Mouse (Mus musculus) midbrain, postnatal 0 days (tissue): Measurements from ENCODE around the gene Ap4s1. TPM values are rescaled to one million over a fixed set of nuclear protein-coding genes. Genes with fewer than 3 reads are reported as not detected.

Experiments used
- ATAC-seq: fragments of 200-750 bp; cut with Nextera tagmentation; 2 replicates; pipeline ENCODE4 v1.8.0; 2017; ENCODE audit warnings: moderate number of reproducible peaks, mild to moderate bottlenecking, moderate TSS enrichment, moderate library complexity; ENCODE audit not compliant: low FRiP score
- DNase-seq: peaks from one replicate; pipeline ENCODE4 v3.0.0-alpha.2; 2015; ENCODE audit warnings: low spot score
- H3K27ac ChIP-seq: fragments of 300-500 bp; sonication (generic); 2 replicates; pipeline ENCODE4 v1.5.1; 2014; ENCODE audit warnings: low read depth, mild to moderate bottlenecking, low read length, mixed read lengths
- H3K27me3 ChIP-seq: fragments of 300-500 bp; sonication (generic); 2 replicates; pipeline ENCODE4 v1.6.1; 2014; ENCODE audit warnings: low read length, control low read depth, mixed read lengths; ENCODE audit not compliant: insufficient read depth
- H3K36me3 ChIP-seq: fragments of 300-500 bp; sonication (generic); 2 replicates; pipeline ENCODE4 v1.6.1; 2014; ENCODE audit warnings: low read length, control low read depth, mixed read lengths; ENCODE audit not compliant: insufficient read depth
- H3K4me1 ChIP-seq: fragments of 300-500 bp; sonication (generic); 2 replicates; pipeline ENCODE4 v1.6.1; 2014; ENCODE audit warnings: mild to moderate bottlenecking, control low read depth, antibody characterized with exemption, low read length, mixed read lengths; ENCODE audit not compliant: insufficient read depth
- H3K4me2 ChIP-seq: fragments of 300-500 bp; sonication (generic); 2 replicates; pipeline ENCODE4 v1.6.1; 2014; ENCODE audit warnings: low read depth, mild to moderate bottlenecking, low read length, mixed read lengths; ENCODE audit not compliant: poor library complexity, severe bottlenecking
- H3K4me3 ChIP-seq: fragments of 300-500 bp; sonication (generic); 2 replicates; pipeline ENCODE4 v1.5.1; 2014; ENCODE audit warnings: low read depth, mild to moderate bottlenecking, low read length, moderate library complexity
- H3K9ac ChIP-seq: fragments of 300-500 bp; sonication (generic); replicated peaks from 2 replicates; pipeline ENCODE4 v1.6.1; 2014; ENCODE audit warnings: mild to moderate bottlenecking, low read length, moderate library complexity, mixed read lengths; ENCODE audit not compliant: poor library complexity, severe bottlenecking
- H3K9me3 ChIP-seq: fragments of 300-500 bp; sonication (generic); 2 replicates; pipeline ENCODE4 v1.6.1; 2016; ENCODE audit warnings: low read length, control low read depth
- CTCF ChIP-seq: IDR thresholded peaks from 2 replicates; pipeline ENCODE4 v1.5.1; 2016; ENCODE audit warnings: antibody characterized with exemption, mild to moderate bottlenecking
- WGBS: fragments of 180-500 bp; shearing (Covaris S2); extraction: QIAGEN DNeasy Blood & Tissue Kit; methylation state at CpG from one replicate; pipeline ENCODE4 v1.1.7; 2014; 5-methylcytosine and 5-hydroxymethylcytosine counted together
- polyA plus RNA-seq: library from polyadenylated mRNA; unstranded; fragments of >200 nt; fragmentation: Nextera tagmentation; extraction: Ambion mirVana; gene quantifications from 2 replicates; pipeline ENCODE4 v1.2.1, GENCODE M21; 2015
- total RNA-seq: library from RNA; depleted of rRNA; stranded (reverse); fragments of >200 nt; gene quantifications from 2 replicates; pipeline ENCODE4 v1.2.3, GENCODE M21; 2014

Ap4s1 gene
- total and polyA plus RNA-seq, 2 experiments from 2014 or later: 39.5 to 74.0 TPM

DNA sequence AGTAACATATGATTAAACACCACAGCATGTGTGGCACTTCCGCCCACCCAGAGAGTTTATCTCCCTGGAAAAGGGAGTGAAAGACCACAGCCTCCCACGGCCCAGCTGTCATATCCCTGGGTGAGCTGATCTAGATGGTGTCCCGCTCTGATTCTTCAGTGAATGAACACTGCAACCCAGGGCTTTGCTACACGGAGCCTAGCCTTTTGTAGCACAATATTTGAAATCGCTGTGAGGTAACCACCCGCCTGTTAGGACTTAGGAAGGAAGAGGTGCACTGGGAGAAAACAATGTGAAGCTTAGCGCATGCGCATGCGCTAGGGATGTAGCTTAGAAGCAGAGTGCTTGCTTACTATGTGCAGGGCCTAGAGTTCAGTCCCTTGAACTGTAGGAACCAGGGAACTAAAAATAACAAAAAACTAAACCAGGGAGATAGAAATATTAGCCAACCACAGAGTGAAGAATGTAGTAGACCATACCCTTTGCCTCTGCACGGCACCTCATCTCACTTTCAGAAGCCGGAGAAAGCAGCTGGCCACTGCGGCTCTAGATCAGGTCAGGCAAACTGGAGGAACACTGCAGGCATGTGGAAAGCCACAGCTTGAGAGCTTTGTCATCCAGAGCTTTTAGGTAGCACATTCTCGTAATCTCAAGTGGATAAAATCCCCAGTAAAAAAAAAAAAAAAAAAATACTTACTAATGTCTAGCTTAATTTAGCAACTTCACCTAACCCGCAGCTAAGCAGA, 18.3 kb downstream of the Ap4s1 start:
- Histone ChIP-seq H3K4me3 (no peak overlapping the region), H3K9me3 (no peaks in the 10 kb centered on the region), H3K27me3 (no peaks in the 10 kb centered on the region), H3K4me2 (no peak overlapping the region), H3K36me3 (no peaks in the 10 kb centered on the region), H3K9ac (no peak overlapping the region), H3K4me1 (no peaks in the 10 kb centered on the region), H3K27ac (no peak overlapping the region)
- no peak for TF ChIP-seq CTCF
- no peak for ATAC-seq
- DNase-seq: no peak
- WGBS: 61% methylated on average over 14 of the region's 14 CpGs

DNA sequence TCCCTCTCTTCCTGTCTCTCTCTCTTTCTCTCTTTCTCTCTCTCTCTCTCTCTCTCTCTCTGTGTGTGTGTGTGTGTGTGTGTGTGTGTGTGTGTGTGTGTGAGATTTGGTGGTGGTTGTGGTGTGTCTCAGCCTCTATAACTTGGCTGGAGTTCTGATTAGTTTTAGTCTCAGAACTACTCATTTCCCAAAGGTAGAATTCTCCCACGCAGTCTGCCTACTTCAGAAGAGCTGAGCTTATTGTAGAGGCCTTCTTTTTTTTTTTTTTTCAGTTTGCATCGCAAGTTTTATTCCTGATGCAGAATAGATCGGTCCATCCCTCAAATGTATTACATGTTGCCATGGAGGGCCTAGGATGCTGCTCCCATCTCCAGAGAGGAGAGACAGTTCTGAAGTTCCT, 18.9 kb downstream of the Ap4s1 start:
- DNase-seq (no peak), ATAC-seq (no peak)
- no peak overlapping the region for H3K9ac ChIP-seq
- no peak for TF ChIP-seq CTCF
- 61% methylated on average over 3 of the region's 3 CpGs for WGBS
- no peaks in the 10 kb centered on the region for H3K4me1 ChIP-seq
- H3K9me3 ChIP-seq: no peaks in the 10 kb centered on the region
- H3K36me3 ChIP-seq: no peaks in the 10 kb centered on the region
- H3K27ac ChIP-seq: no peak overlapping the region
- no peak overlapping the region for H3K4me3 ChIP-seq
- H3K4me2 ChIP-seq: no peak overlapping the region
- H3K27me3 ChIP-seq: no peaks in the 10 kb centered on the region

DNA sequence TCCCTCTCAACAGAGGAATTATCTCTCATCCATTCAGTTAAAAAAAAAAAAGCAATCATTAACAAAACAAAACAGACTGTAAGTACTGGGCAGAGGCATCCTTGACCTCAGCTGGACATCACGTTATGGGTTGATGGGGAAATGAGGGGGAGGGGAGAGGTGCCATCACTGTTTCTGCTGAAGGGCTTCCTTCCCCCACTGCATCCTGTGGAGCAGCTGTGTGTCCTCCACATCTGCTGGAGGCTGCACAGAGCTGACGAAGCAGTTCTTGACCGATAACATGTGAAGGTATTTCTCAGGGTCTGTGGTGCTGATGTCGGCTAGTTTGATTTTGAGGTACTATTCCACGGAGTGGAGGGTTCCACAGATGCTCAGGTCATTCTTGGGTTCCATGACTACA, 19.3 kb downstream of the Ap4s1 start:
- no peak for TF ChIP-seq CTCF
- 76% methylated on average over 5 of the region's 5 CpGs for WGBS
- ATAC-seq (no peak), DNase-seq (no peak)
- Histone ChIP-seq H3K36me3 (no peaks in the 10 kb centered on the region), H3K27ac (no peak overlapping the region), H3K4me3 (no peak overlapping the region), H3K9me3 (no peaks in the 10 kb centered on the region), H3K4me1 (no peaks in the 10 kb centered on the region), H3K4me2 (no peak overlapping the region), H3K9ac (no peak overlapping the region), H3K27me3 (no peaks in the 10 kb centered on the region)

- Histone ChIP-seq H3K27me3 (no peaks in the 10 kb centered on the region), H3K9me3 (no peaks in the 10 kb centered on the region), H3K9ac (no peak overlapping the region), H3K27ac (no peak overlapping the region), H3K36me3 (no peaks in the 10 kb centered on the region; the same call in 1 of the 2 replicates), H3K4me3 (no peak overlapping the region), H3K4me1 (no peaks in the 10 kb centered on the region), H3K4me2 (no peak overlapping the region)
- TF ChIP-seq CTCF: no peak
- 67% methylated on average over 1 of the region's 1 CpGs for WGBS
- no peak for ATAC-seq
- no peak for DNase-seq
Measured at GRCm38 (mm10) chr12:51712685-51713084, 21.9 kb downstream of the Ap4s1 start.

DNA sequence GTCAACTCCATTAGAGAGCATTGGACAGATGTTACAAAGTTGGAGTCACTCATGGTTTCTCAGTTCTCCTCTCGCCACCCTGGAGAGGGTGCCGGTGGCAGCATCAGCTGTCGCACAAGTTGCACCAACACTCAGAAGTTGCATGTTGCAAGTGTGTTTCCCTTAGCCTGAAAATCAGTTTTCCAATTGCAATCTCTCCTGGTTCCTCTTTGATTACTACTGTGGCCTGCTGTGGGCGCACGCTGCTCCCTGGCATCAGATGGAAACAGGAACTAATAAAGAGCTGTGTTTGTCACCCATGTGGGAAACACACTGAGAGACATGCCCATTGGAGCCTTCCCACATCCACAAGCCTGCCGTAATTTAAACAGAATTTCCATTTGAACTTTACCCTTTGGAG, 27.8 kb downstream of the Ap4s1 start:
- Histone ChIP-seq H3K9ac (no peak overlapping the region), H3K4me3 (no peak overlapping the region), H3K27ac (no peak overlapping the region), H3K4me1 (no peaks in the 10 kb centered on the region), H3K9me3 (no peaks in the 10 kb centered on the region), H3K36me3 (peaks cover 7% of the 10 kb centered on the region), H3K27me3 (no peaks in the 10 kb centered on the region), H3K4me2 (no peak overlapping the region)
- 90% methylated on average over 6 of the region's 6 CpGs for WGBS
- ATAC-seq (no peak), DNase-seq (no peak)
- no peak for TF ChIP-seq CTCF

DNA sequence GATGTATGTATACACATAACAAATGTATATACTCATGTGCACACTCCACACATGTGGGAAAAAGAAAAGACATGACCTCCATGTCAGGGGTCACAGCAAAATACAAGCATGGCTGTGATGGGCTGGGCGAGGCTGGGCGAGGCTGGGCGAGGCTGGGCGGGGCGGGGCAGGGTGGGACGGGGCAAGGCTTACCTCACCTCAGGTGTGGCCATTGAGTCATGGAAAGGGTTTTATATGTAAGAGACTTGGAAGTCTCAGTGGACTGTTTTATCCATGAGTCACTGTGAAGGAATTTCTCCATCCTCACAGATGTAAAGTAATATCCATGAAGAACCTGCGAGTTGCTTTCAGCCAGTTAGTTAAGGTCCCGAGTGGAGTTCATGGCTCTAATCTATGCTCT, 31.0 kb downstream of the Ap4s1 start:
- 97% methylated on average over 8 of the region's 8 CpGs for WGBS
- H3K36me3 ChIP-seq: peaks cover 8% of the 10 kb centered on the region
- H3K4me3 ChIP-seq: no peak overlapping the region
- no peak for DNase-seq
- H3K27ac ChIP-seq: no peak overlapping the region
- no peak overlapping the region for H3K9ac ChIP-seq
- H3K9me3 ChIP-seq: no peaks in the 10 kb centered on the region
- H3K4me2 ChIP-seq: no peak overlapping the region
- ATAC-seq: no peak
- no peak for TF ChIP-seq CTCF
- H3K4me1 ChIP-seq: no peaks in the 10 kb centered on the region
- H3K27me3 ChIP-seq: no peaks in the 10 kb centered on the region
